ENCODE assay signal across 8 mouse cellular contexts in genomic region chr8:115618049-115618760, GRCm38 (mm10).
DNase-seq lines count a peak whose midpoint lies in the region; ATAC-seq and TF ChIP-seq lines count a peak whose summit lies in the region.
"Had no signal": no experiment of that assay in that cellular context is flagged by ENCODE, and none has a peak within 500 bp of the region (broad histone marks: within the 10 kb centered on the region; RNA-seq: fewer than 3 reads in every experiment).

No protein-coding gene starts in this region.

- no peak for ATAC-seq in midbrain, postnatal 0 days (ENCODE audit: low FRiP score)
- ATAC-seq in midbrain, embryonic 14.5 days (ENCODE audit: low FRiP score, low TSS enrichment): no peak
- peak; percentile 96 for ATAC-seq in megakaryocyte progenitor cell, adult 5-6 weeks (replicated peaks; ENCODE audit: poor library complexity)
- ATAC-seq in intestine, embryonic 16.5 days: no peak
- ATAC-seq in hindbrain, embryonic 13.5 days (ENCODE audit: low FRiP score): no peak

- H3K27ac ChIP-seq in midbrain, postnatal 0 days (ENCODE audit: low read depth, low read length): no peak overlapping the region
- H3K27ac ChIP-seq in midbrain, embryonic 14.5 days (replicated peaks; ENCODE audit: low read depth, low read length): no peak overlapping the region
- H3K27ac ChIP-seq in intestine, embryonic 16.5 days (ENCODE audit: low read length): no peak overlapping the region
- no peak overlapping the region for H3K27ac ChIP-seq in hindbrain, embryonic 13.5 days
- H3K27ac ChIP-seq: lung, embryonic 15.5 days had no signal

- no peaks in the 10 kb centered on the region for H3K27me3 ChIP-seq in midbrain, postnatal 0 days (ENCODE audit: insufficient read depth, low read length)
- H3K27me3 ChIP-seq in midbrain, embryonic 14.5 days (ENCODE audit: control insufficient read depth, insufficient read depth, low read length): no peaks in the 10 kb centered on the region
- H3K27me3 ChIP-seq in intestine, embryonic 16.5 days (replicated peaks; ENCODE audit: control insufficient read depth, insufficient read depth, low read length): no peaks in the 10 kb centered on the region
- no peaks in the 10 kb centered on the region for H3K27me3 ChIP-seq in hindbrain, embryonic 13.5 days
- H3K27me3 ChIP-seq: lung, embryonic 15.5 days had no signal

- no peak overlapping the region for H3K9ac ChIP-seq in midbrain, postnatal 0 days (replicated peaks; ENCODE audit: low read length, poor library complexity, severe bottlenecking)
- H3K9ac ChIP-seq in midbrain, embryonic 14.5 days (replicated peaks; ENCODE audit: low read length): no peak overlapping the region
- no peak overlapping the region for H3K9ac ChIP-seq in intestine, embryonic 16.5 days (ENCODE audit: low read depth, low read length)
- H3K9ac ChIP-seq in hindbrain, embryonic 13.5 days: no peak overlapping the region
- H3K9ac ChIP-seq: lung, embryonic 15.5 days had no signal

- WGBS in midbrain, postnatal 0 days: 83% methylated on average over 13 of the region's 13 CpGs
- WGBS in midbrain, embryonic 14.5 days: 92% methylated on average over 13 of the region's 13 CpGs
- WGBS in intestine, embryonic 16.5 days: 73% methylated on average over 13 of the region's 13 CpGs
- WGBS in hindbrain, embryonic 13.5 days: 89% methylated on average over 13 of the region's 13 CpGs

- H3K4me3 ChIP-seq in midbrain, postnatal 0 days (ENCODE audit: low read depth, low read length): no peak overlapping the region
- no peak overlapping the region for H3K4me3 ChIP-seq in midbrain, embryonic 14.5 days (replicated peaks; ENCODE audit: low read depth, low read length)
- H3K4me3 ChIP-seq in intestine, embryonic 16.5 days (ENCODE audit: low read length): no peak overlapping the region
- H3K4me3 ChIP-seq in hindbrain, embryonic 13.5 days: no peak overlapping the region
- H3K4me3 ChIP-seq: lung, embryonic 15.5 days had no signal

- no peaks in the 10 kb centered on the region for H3K36me3 ChIP-seq in midbrain, postnatal 0 days (ENCODE audit: insufficient read depth, low read length)
- no peaks in the 10 kb centered on the region for H3K36me3 ChIP-seq in midbrain, embryonic 14.5 days (ENCODE audit: control insufficient read depth, insufficient read depth, low read length)
- no peaks in the 10 kb centered on the region for H3K36me3 ChIP-seq in intestine, embryonic 16.5 days (ENCODE audit: control insufficient read depth, insufficient read depth, low read length)
- H3K36me3 ChIP-seq in hindbrain, embryonic 13.5 days: no peaks in the 10 kb centered on the region
- H3K36me3 ChIP-seq: lung, embryonic 15.5 days had no signal

- no peaks in the 10 kb centered on the region for H3K4me1 ChIP-seq in midbrain, postnatal 0 days (ENCODE audit: insufficient read depth, low read length)
- H3K4me1 ChIP-seq in midbrain, embryonic 14.5 days (ENCODE audit: control insufficient read depth, insufficient read depth, low read length): no peaks in the 10 kb centered on the region
- no peaks in the 10 kb centered on the region for H3K4me1 ChIP-seq in intestine, embryonic 16.5 days (ENCODE audit: control insufficient read depth, insufficient read depth, low read length)
- H3K4me1 ChIP-seq in hindbrain, embryonic 13.5 days (replicated peaks): no peaks in the 10 kb centered on the region
- H3K4me1 ChIP-seq: lung, embryonic 15.5 days had no signal

- no peak overlapping the region for H3K4me2 ChIP-seq in midbrain, postnatal 0 days (ENCODE audit: low read depth, low read length, poor library complexity, severe bottlenecking)
- H3K4me2 ChIP-seq in midbrain, embryonic 14.5 days (ENCODE audit: low read length): no peak overlapping the region
- H3K4me2 ChIP-seq in intestine, embryonic 16.5 days (ENCODE audit: low read depth, low read length): no peak overlapping the region
- H3K4me2 ChIP-seq in hindbrain, embryonic 13.5 days: no peak overlapping the region
- H3K4me2 ChIP-seq: lung, embryonic 15.5 days had no signal

- peak; percentile 21 for DNase-seq in midbrain, postnatal 0 days (ENCODE audit: low spot score)
- DNase-seq in midbrain, embryonic 14.5 days: no peak
- DNase-seq in brain, adult 2 months (ENCODE audit: low read depth, low spot score): peak; percentile 72
- DNase-seq in kidney, postnatal 36 days: peak; percentile 12 to 41

- no peaks in the 10 kb centered on the region for H3K9me3 ChIP-seq in midbrain, postnatal 0 days (ENCODE audit: low read length)
- no peaks in the 10 kb centered on the region for H3K9me3 ChIP-seq in midbrain, embryonic 14.5 days (ENCODE audit: control insufficient read depth, low read length)
- no peaks in the 10 kb centered on the region for H3K9me3 ChIP-seq in intestine, embryonic 16.5 days (ENCODE audit: control insufficient read depth, low read length)
- H3K9me3 ChIP-seq in hindbrain, embryonic 13.5 days: no peaks in the 10 kb centered on the region
- H3K9me3 ChIP-seq: lung, embryonic 15.5 days had no signal

- TF ChIP-seq CTCF in midbrain, postnatal 0 days (IDR thresholded peaks at IDR 0.05): no peak
